Mouse (Mus musculus) MEL (cell line): ENCODE data around the gene Fam193b. TPM values are rescaled to one million over a fixed set of nuclear protein-coding genes. Genes with fewer than 3 reads are reported as not detected.

Experiments used
- DNase-seq: peaks from one replicate; pipeline ENCODE4 v3.0.0; 2011; ENCODE audit warnings: low read depth, low spot score
- H3K27ac ChIP-seq: 2 replicates; pipeline ENCODE4 v1.5.1; 2012; ENCODE audit warnings: low read depth, mild to moderate bottlenecking, control low read depth, low read length, moderate library complexity; ENCODE audit not compliant: control insufficient read depth
- H3K27me3 ChIP-seq, 2 experiments: fragments of 150-350 bp in 1 of 2; sonication (generic) in 1 of 2; 2 replicates each; pipeline ENCODE4 v1.6.1; 2012; ENCODE audit warnings: low read length in 2 of 2, mild to moderate bottlenecking in 2 of 2, improper control_type of control experiment in 1 of 2, moderate library complexity in 1 of 2; ENCODE audit not compliant: insufficient read depth in 2 of 2, control insufficient read depth in 1 of 2
- H3K36me3 ChIP-seq, 2 experiments: 2 replicates each; pipeline ENCODE4 v1.6.1; 2012 to 2014; ENCODE audit warnings: low read length in 2 of 2, improper control_type of control experiment in 1 of 2, inconsistent platforms in 1 of 2, mild to moderate bottlenecking in 1 of 2; ENCODE audit not compliant: insufficient read depth in 2 of 2, control insufficient read depth in 1 of 2
- H3K4me1 ChIP-seq, 2 experiments: fragments of 150-350 bp in 1 of 2; sonication (generic) in 1 of 2; 2 replicates each; pipeline ENCODE4 v1.6.1; 2012; ENCODE audit warnings: low read length in 2 of 2, improper control_type of control experiment in 1 of 2, mild to moderate bottlenecking in 1 of 2; ENCODE audit not compliant: insufficient read depth in 2 of 2, control insufficient read depth in 1 of 2
- H3K4me3 ChIP-seq, 2 experiments: fragments of 150-350 bp in 1 of 2; sonication (generic) in 1 of 2; 2 replicates each; pipeline ENCODE4 v1.5.1; 2012; ENCODE audit warnings: low read depth in 2 of 2, low read length in 2 of 2, mild to moderate bottlenecking in 2 of 2, moderate library complexity in 2 of 2, control low read depth in 1 of 2, improper control_type of control experiment in 1 of 2; ENCODE audit not compliant: control insufficient read depth in 1 of 2, insufficient read depth in 1 of 2
- H3K79me2 ChIP-seq: 2 replicates; pipeline ENCODE4 v1.6.1; 2012; ENCODE audit warnings: mild to moderate bottlenecking, low read length, moderate library complexity; ENCODE audit not compliant: control insufficient read depth, poor library complexity, insufficient read depth
- H3K9ac ChIP-seq: 2 replicates; pipeline ENCODE4 v1.6.1; 2012; ENCODE audit warnings: low read depth, mild to moderate bottlenecking, control low read depth, low read length, moderate library complexity; ENCODE audit not compliant: control insufficient read depth, poor library complexity, severe bottlenecking
- H3K9me3 ChIP-seq: fragments of 150-350 bp; sonication (generic); replicated peaks from 2 replicates; pipeline ENCODE4 v1.6.1; 2012; ENCODE audit warnings: mild to moderate bottlenecking, low read length, improper control_type of control experiment, moderate library complexity; ENCODE audit not compliant: insufficient read depth
- CHD1 ChIP-seq: IDR thresholded peaks from 2 replicates; pipeline ENCODE4 v1.6.1; 2012; ENCODE audit warnings: low read depth, mild to moderate bottlenecking, inconsistent platforms, low read length, improper control_type of control experiment
- GABPA ChIP-seq: IDR thresholded peaks from 2 replicates; pipeline ENCODE4 v1.6.1; 2012; ENCODE audit warnings: low read depth, mild to moderate bottlenecking, inconsistent platforms, low read length, improper control_type of control experiment, moderate library complexity
- HCFC1 ChIP-seq: IDR thresholded peaks from 2 replicates; pipeline ENCODE4 v1.6.1; 2012; ENCODE audit warnings: low read depth, mild to moderate bottlenecking, inconsistent platforms, low read length, improper control_type of control experiment, moderate library complexity
- JUND ChIP-seq: IDR thresholded peaks from 2 replicates; pipeline ENCODE4 v1.6.1; 2011; ENCODE audit warnings: low read depth, mild to moderate bottlenecking, improper control_type of control experiment, low read length
- MEF2A ChIP-seq: IDR thresholded peaks from 2 replicates; pipeline ENCODE4 v1.6.1; 2014; ENCODE audit warnings: low read depth, mild to moderate bottlenecking, inconsistent platforms, low read length, improper control_type of control experiment; ENCODE audit not compliant: poor library complexity, insufficient replicate concordance, severe bottlenecking; ENCODE audit errors: extremely low read depth
- MXI1 ChIP-seq: IDR thresholded peaks from 2 replicates; pipeline ENCODE4 v1.6.1; 2011; ENCODE audit warnings: mild to moderate bottlenecking, low read depth, low read length, improper control_type of control experiment
- MYB ChIP-seq: IDR thresholded peaks from 2 replicates; pipeline ENCODE4 v1.6.1; 2011; ENCODE audit warnings: mild to moderate bottlenecking, low read depth, low read length, improper control_type of control experiment
- NRF1 ChIP-seq: IDR thresholded peaks from 2 replicates; pipeline ENCODE4 v1.6.1; 2014; ENCODE audit warnings: low read depth, mild to moderate bottlenecking, inconsistent platforms, low read length, improper control_type of control experiment, moderate library complexity; ENCODE audit not compliant: poor library complexity, insufficient read depth, severe bottlenecking
- POLR2A ChIP-seq, 2 experiments: IDR thresholded peaks; 2 replicates each; pipeline ENCODE4 v1.6.1; 2011 to 2012; ENCODE audit warnings: low read length in 2 of 2, mild to moderate bottlenecking in 2 of 2, control low read depth in 1 of 2, improper control_type of control experiment in 1 of 2, low read depth in 1 of 2, moderate library complexity in 1 of 2; ENCODE audit not compliant: control insufficient read depth in 1 of 2, insufficient read depth in 1 of 2, poor library complexity in 1 of 2
- RCOR1 ChIP-seq: IDR thresholded peaks from 2 replicates; pipeline ENCODE4 v1.6.1; 2012; ENCODE audit warnings: low read depth, mild to moderate bottlenecking, inconsistent platforms, low read length, improper control_type of control experiment
- SIN3A ChIP-seq: IDR thresholded peaks from 2 replicates; pipeline ENCODE4 v1.6.1; 2012; ENCODE audit warnings: low read length, improper control_type of control experiment, inconsistent platforms
- TCF12 ChIP-seq: IDR thresholded peaks from 2 replicates; pipeline ENCODE4 v1.6.1; 2014; ENCODE audit warnings: low read depth, mild to moderate bottlenecking, inconsistent platforms, low read length, improper control_type of control experiment, moderate library complexity
- UBTF ChIP-seq: IDR thresholded peaks from 2 replicates; pipeline ENCODE4 v1.6.1; 2012; ENCODE audit warnings: low read depth, mild to moderate bottlenecking, inconsistent platforms, low read length, improper control_type of control experiment, moderate library complexity, borderline replicate concordance; ENCODE audit not compliant: insufficient read depth
- USF1 ChIP-seq: IDR thresholded peaks from 2 replicates; pipeline ENCODE4 v1.6.1; 2014; ENCODE audit warnings: low read depth, mild to moderate bottlenecking, inconsistent platforms, low read length, improper control_type of control experiment, moderate library complexity
- USF2 ChIP-seq, 2 experiments: IDR thresholded peaks; 2 replicates each; pipeline ENCODE4 v1.6.1; 2011 to 2012; ENCODE audit warnings: improper control_type of control experiment in 2 of 2, low read length in 2 of 2, borderline replicate concordance in 1 of 2, inconsistent platforms in 1 of 2, low read depth in 1 of 2, mild to moderate bottlenecking in 1 of 2; ENCODE audit not compliant: insufficient read depth in 1 of 2
- ZC3H11A ChIP-seq: IDR thresholded peaks from 2 replicates; pipeline ENCODE4 v1.6.1; 2012; ENCODE audit warnings: low read depth, mild to moderate bottlenecking, inconsistent platforms, low read length, improper control_type of control experiment
- polyA plus RNA-seq, 2 experiments: library from polyadenylated mRNA; stranded (reverse) in 1 of 2; unstranded in 1 of 2; fragments of >175 nt in 1 of 2; fragments of >200 nt in 1 of 2; gene quantifications; 2 replicates each; pipeline versions ENCODE4 v1.2.1 to v1.2.4; 2012; ENCODE audit warnings: low replicate concordance in 2 of 2, low read depth in 1 of 2; ENCODE audit not compliant: insufficient read length in 2 of 2, insufficient read depth in 1 of 2, missing spikeins in 1 of 2
- total RNA-seq: library from RNA; depleted of rRNA; stranded (reverse); fragments of 300-350 nt; gene quantifications from 2 replicates; pipeline ENCODE4 v1.2.3, GENCODE M21; 2012

Fam193b gene
- total and polyA plus RNA-seq, 3 experiments, result 11.9 to 38.7 TPM; not detected in 1

DNA sequence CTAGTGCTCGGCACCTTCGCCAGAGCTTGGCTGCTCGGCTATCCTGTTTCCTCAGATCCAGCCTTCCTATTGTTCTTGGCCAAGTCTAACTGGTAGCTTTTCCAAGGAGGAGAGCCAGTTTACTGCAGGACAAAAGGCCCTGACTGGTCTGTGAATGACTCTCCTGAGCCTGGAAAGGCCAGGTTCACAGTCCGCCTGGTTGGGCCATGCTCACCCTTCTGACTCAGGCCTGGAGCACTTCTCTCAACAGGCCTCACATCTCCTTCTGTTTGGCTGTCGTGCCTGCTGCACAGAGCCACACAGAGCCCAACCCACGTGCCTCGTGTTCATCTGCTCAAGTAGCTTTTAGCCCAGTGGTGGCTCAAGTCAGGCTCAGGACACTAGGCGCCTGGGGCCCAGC is 48.2 kb downstream of the Fam193b start:
- no peak overlapping the region for H3K4me3 ChIP-seq
- H3K9me3 ChIP-seq, result no peaks in the 10 kb centered on the region
- no peaks in the 10 kb centered on the region for H3K27me3 ChIP-seq
- H3K79me2 ChIP-seq, result no peaks in the 10 kb centered on the region
- TF ChIP-seq MXI1 (no peak), UBTF (no peak), MYB (no peak), RCOR1 (no peak), NRF1 (no peak), USF2 (IDR thresholded peaks at IDR 0.05; ENCODE audit: borderline replicate concordance in 1 of 2, insufficient read depth in 1 of 2, low read depth in 1 of 2, low read length in 2 of 2) (no peak), TCF12 (no peak)
- no peak overlapping the region for H3K9ac ChIP-seq
- H3K4me1 ChIP-seq, result peaks cover 0 to 7% of the 10 kb centered on the region in 2 experiments; a peak in 2 of 4 replicates
- H3K36me3 ChIP-seq, result peaks cover 0 to 6% of the 10 kb centered on the region in 2 experiments; a peak in 1 of 4 replicates
- H3K27ac ChIP-seq, result no peak overlapping the region
- no peak for DNase-seq

DNA sequence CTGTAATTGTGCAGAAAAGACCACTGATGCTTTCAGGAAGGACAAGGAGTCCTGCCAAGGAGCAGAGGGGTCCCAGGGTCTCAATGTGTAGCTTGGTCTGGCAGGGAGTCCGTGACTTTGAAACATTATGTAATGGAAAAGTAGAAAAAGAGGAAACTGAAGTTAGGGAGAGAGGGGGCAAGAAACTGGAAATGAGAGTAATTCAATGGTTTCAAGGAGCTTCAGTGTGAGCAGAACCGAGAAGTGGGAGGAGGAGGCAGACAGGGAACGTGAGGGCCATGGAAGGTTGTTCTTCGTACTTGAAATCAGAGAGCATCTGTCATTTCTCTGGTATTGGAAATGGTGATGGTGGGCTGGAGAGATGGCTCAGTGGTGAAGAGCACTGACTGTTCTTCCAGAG is 51.3 kb downstream of the Fam193b start:
- no peak for TF ChIP-seq MEF2A
- TF ChIP-seq UBTF, result no peak
- TF ChIP-seq HCFC1, result no peak
- TF ChIP-seq USF1, result no peak
- no peak for TF ChIP-seq CHD1
- no peak for TF ChIP-seq RCOR1
- TF ChIP-seq POLR2A (IDR thresholded peaks at IDR 0.05; ENCODE audit: control insufficient read depth in 1 of 2, insufficient read depth in 1 of 2, low read depth in 1 of 2, low read length in 2 of 2, poor library complexity in 1 of 2), result no peak
- TF ChIP-seq ZC3H11A, result no peak
- TF ChIP-seq GABPA, result no peak
- no peak for TF ChIP-seq SIN3A
- TF ChIP-seq JUND, result no peak
- Histone ChIP-seq H3K9ac (no peak overlapping the region), H3K36me3 (no peaks in the 10 kb centered on the region), H3K27ac (no peak overlapping the region), H3K9me3 (no peaks in the 10 kb centered on the region), H3K79me2 (no peaks in the 10 kb centered on the region), H3K4me3 (no peak overlapping the region), H3K4me1 (no peaks in the 10 kb centered on the region), H3K27me3 (no peaks in the 10 kb centered on the region)
- DNase-seq, result no peak
